Mouse (Mus musculus): Measurements from ENCODE around the gene Spag7. TPM values are rescaled to one million over a fixed set of nuclear protein-coding genes. Genes with fewer than 3 reads are reported as not detected.

The Spag7 gene
- total RNA-seq, 2 experiments from 2014 or later: 66.5 to 72.6 TPM

Small RNA genes lying within 50 kb of the gene (microRNA-seq; reads per million reads assigned to microRNA genes)
- gene Mir6925: not detected

Other genes starting within 250 kb of the Spag7 start
- gene Arrb2, start 236.8 kb downstream of the Spag7 start, total RNA-seq (2021): 10 to 100 TPM; 21.7 to 26.0 TPM
- gene Med11, start 217.5 kb downstream of the Spag7 start, total RNA-seq (2021): 10 to 100 TPM; 16.1 to 18.5 TPM
- gene Zmynd15, start 210.0 kb downstream of the Spag7 start, total RNA-seq (2021): 1 to 10 TPM in 1 of 2 experiments, under 1 TPM in 1; 0.93 to 1.8 TPM
- gene Cxcl16, start 209.4 kb downstream of the Spag7 start, total RNA-seq (2021): 1 to 10 TPM; 4.2 to 5.8 TPM
- gene Tm4sf5, start 164.2 kb downstream of the Spag7 start, total RNA-seq (2021): under 1 TPM; 0.55 to 0.84 TPM
- under 1 TPM; 0.42 to 0.48 TPM for gene Vmo1, start 154.8 kb downstream of the Spag7 start, total RNA-seq (2021)
- gene Gltpd2, start 150.2 kb downstream of the Spag7 start, total RNA-seq (2021): 1 to 10 TPM; 4.9 to 9.8 TPM
- 100 to 1,000 TPM; 276 to 295 TPM for gene Psmb6, start 144.0 kb downstream of the Spag7 start, total RNA-seq (2021)
- not detected for gene Gm40193, start 136.5 kb downstream of the Spag7 start, total RNA-seq (2021)
- 10 to 100 TPM in 1 of 2 experiments, 1 to 10 TPM in 1; 9.7 to 13.6 TPM for gene Pld2, start 129.4 kb downstream of the Spag7 start, total RNA-seq (2021)
- 10 to 100 TPM; 49.0 to 55.8 TPM for gene Mink1, start 106.5 kb downstream of the Spag7 start, total RNA-seq (2021)
- gene 4930544D05Rik, start 53.6 kb downstream of the Spag7 start, total RNA-seq (2021): not detected
- 1 to 10 TPM in 1 of 2 experiments, not detected in 1; 1.6 TPM for gene Chrne, start 50.2 kb downstream of the Spag7 start, total RNA-seq (2021)
- gene Gp1ba, start 30.3 kb downstream of the Spag7 start, total RNA-seq (2021): under 1 TPM; 0.30 TPM
- gene Rnf167, start 22.2 kb downstream of the Spag7 start, total RNA-seq (2021): 10 to 100 TPM; 73.9 to 86.6 TPM
- 100 to 1,000 TPM; 180 to 220 TPM for gene Slc25a11, start 21.9 kb downstream of the Spag7 start, total RNA-seq (2021)
- 100 to 1,000 TPM; 677 to 708 TPM for gene Pfn1, start 14.8 kb downstream of the Spag7 start, total RNA-seq (2021)
- gene Eno3, start 12.2 kb downstream of the Spag7 start, total RNA-seq (2021): 100 to 1,000 TPM in 1 of 2 experiments, 10 to 100 TPM in 1; 89.5 to 224 TPM
- 10 to 100 TPM; 34.3 to 43.8 TPM for gene Camta2, start 18.7 kb upstream of the Spag7 start, total RNA-seq (2021)
- 10 to 100 TPM; 13.8 to 18.9 TPM for gene Inca1, start 30.7 kb upstream of the Spag7 start, total RNA-seq (2021)
- 100 to 1,000 TPM; 156 to 176 TPM for gene Kif1c, start 31.1 kb upstream of the Spag7 start, total RNA-seq (2021)
- 10 to 100 TPM in 1 of 2 experiments, 1 to 10 TPM in 1; 6.7 to 10.3 TPM for gene Zfp3, start 94.8 kb upstream of the Spag7 start, total RNA-seq (2021)
- gene Scimp, start 143.2 kb upstream of the Spag7 start, total RNA-seq (2021): under 1 TPM; 0.27 to 0.57 TPM
- gene Rabep1, start 175.4 kb upstream of the Spag7 start, total RNA-seq (2021): 10 to 100 TPM; 73.1 to 75.0 TPM